11 mouse cellular contexts compared by ENCODE assay signal in the genomic region with DNA sequence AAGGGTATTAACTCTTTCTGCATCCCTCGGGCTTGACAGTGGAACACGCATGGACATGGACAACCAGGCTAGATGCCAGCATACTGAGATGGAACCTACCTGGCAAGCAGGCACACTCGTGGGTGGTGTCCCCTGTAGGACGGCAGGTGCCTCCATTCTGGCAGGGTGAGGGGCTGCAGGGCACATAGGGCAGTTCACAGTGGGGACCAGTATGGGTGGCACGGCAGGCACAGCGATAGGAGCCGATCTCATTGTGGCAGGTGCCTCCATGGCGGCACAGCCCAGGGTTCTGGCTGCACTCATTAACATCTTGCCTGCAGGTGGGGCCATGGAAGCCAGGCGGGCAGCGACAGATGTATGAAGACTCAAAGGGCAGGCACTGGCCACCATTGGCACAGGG. TPM values are rescaled to one million over a fixed set of nuclear protein-coding genes. Genes with fewer than 3 reads are reported as not detected.
DNase-seq lines count a peak whose midpoint lies in the region; ATAC-seq and TF ChIP-seq lines count a peak whose summit lies in the region.
"Had no signal": no experiment of that assay in that cellular context is flagged by ENCODE, and none has a peak within 500 bp of the region (broad histone marks: within the 10 kb centered on the region; RNA-seq: fewer than 3 reads in every experiment).

No protein-coding gene starts in this region.

- TF ChIP-seq EP300 in stomach, postnatal 0 days (optimal IDR thresholded peaks at IDR 0.05), result no peak

- H3K36me3 ChIP-seq in intestine, embryonic 14.5 days (ENCODE audit: control insufficient read depth, insufficient read depth, low read length), result peaks cover 41% of the 10 kb centered on the region
- H3K36me3 ChIP-seq in intestine, embryonic 15.5 days, result peaks cover 25% of the 10 kb centered on the region
- H3K36me3 ChIP-seq in stomach, embryonic 14.5 days (ENCODE audit: control insufficient read depth, insufficient read depth, low read length), result peaks cover 40% of the 10 kb centered on the region
- peaks cover 14% of the 10 kb centered on the region for H3K36me3 ChIP-seq in stomach, postnatal 0 days (ENCODE audit: control insufficient read depth, insufficient read depth, low read length)
- peaks cover 53% of the 10 kb centered on the region for H3K36me3 ChIP-seq in limb, embryonic 10.5 days

- no peak overlapping the region for H3K9ac ChIP-seq in intestine, embryonic 14.5 days (ENCODE audit: low read length)
- no peak overlapping the region for H3K9ac ChIP-seq in intestine, embryonic 15.5 days
- no peak overlapping the region for H3K9ac ChIP-seq in stomach, embryonic 14.5 days (replicated peaks; ENCODE audit: low read depth, low read length)
- H3K9ac ChIP-seq in stomach, postnatal 0 days (ENCODE audit: low read length), result no peak overlapping the region

- peaks cover 48% of the 10 kb centered on the region for H3K4me1 ChIP-seq in intestine, embryonic 14.5 days (replicated peaks; ENCODE audit: control insufficient read depth, insufficient read depth, low read length)
- peaks cover 77% of the 10 kb centered on the region for H3K4me1 ChIP-seq in intestine, embryonic 15.5 days (replicated peaks)
- H3K4me1 ChIP-seq in stomach, embryonic 14.5 days (ENCODE audit: control insufficient read depth, insufficient read depth, low read length), result peaks cover 66% of the 10 kb centered on the region
- peaks cover 25% of the 10 kb centered on the region for H3K4me1 ChIP-seq in stomach, postnatal 0 days (replicated peaks; ENCODE audit: control insufficient read depth, insufficient read depth)
- peaks cover 72% of the 10 kb centered on the region for H3K4me1 ChIP-seq in limb, embryonic 10.5 days

- H3K9me3 ChIP-seq in intestine, embryonic 14.5 days (ENCODE audit: control insufficient read depth, low read length), result no peaks in the 10 kb centered on the region
- H3K9me3 ChIP-seq in intestine, embryonic 15.5 days, result no peaks in the 10 kb centered on the region
- no peaks in the 10 kb centered on the region for H3K9me3 ChIP-seq in stomach, embryonic 14.5 days (ENCODE audit: control insufficient read depth, low read depth, low read length)
- no peaks in the 10 kb centered on the region for H3K9me3 ChIP-seq in stomach, postnatal 0 days (ENCODE audit: control insufficient read depth, low read length)
- no peaks in the 10 kb centered on the region for H3K9me3 ChIP-seq in limb, embryonic 10.5 days (replicated peaks)

- peak overlapping the region; percentile 16; the same call in 1 of the 2 replicates for H3K27ac ChIP-seq in intestine, embryonic 14.5 days (ENCODE audit: low read depth)
- no peak overlapping the region for H3K27ac ChIP-seq in intestine, embryonic 15.5 days
- peak overlapping the region; percentile 48; the same call in 1 of the 2 replicates for H3K27ac ChIP-seq in stomach, embryonic 14.5 days (ENCODE audit: low read length)
- no peak overlapping the region for H3K27ac ChIP-seq in stomach, postnatal 0 days (replicated peaks)
- H3K27ac ChIP-seq in limb, embryonic 10.5 days, result 0 out of 2 replicates have a peak overlapping the region, but pooled peaks have one; percentile 16

- no peak for TF ChIP-seq CTCF in stomach, postnatal 0 days (IDR thresholded peaks at IDR 0.05; ENCODE audit: low read depth)

- DNase-seq in intestine, embryonic 14.5 days (ENCODE audit: low spot score), result no peak
- DNase-seq in stomach, postnatal 0 days (ENCODE audit: low spot score), result no peak
- DNase-seq in limb, embryonic 10.5 days (ENCODE audit: low spot score), result no peak
- DNase-seq in right cerebral cortex, postnatal 36 days (ENCODE audit: low spot score in 2 of 2), result no peak
- no peak for DNase-seq in Muller cell, postnatal 12 days (ENCODE audit: inconsistent ontology term)
- DNase-seq: gastrocnemius, postnatal 10 days; kidney, adult 9 months; left cerebral cortex, postnatal 4 days had no signal

- no peaks in the 10 kb centered on the region for H3K27me3 ChIP-seq in intestine, embryonic 14.5 days (replicated peaks; ENCODE audit: control insufficient read depth, insufficient read depth, low read length)
- H3K27me3 ChIP-seq in intestine, embryonic 15.5 days (replicated peaks), result no peaks in the 10 kb centered on the region
- no peaks in the 10 kb centered on the region for H3K27me3 ChIP-seq in stomach, embryonic 14.5 days (ENCODE audit: control insufficient read depth, insufficient read depth, low read length)
- H3K27me3 ChIP-seq in stomach, postnatal 0 days (ENCODE audit: control insufficient read depth, insufficient read depth, low read length), result no peaks in the 10 kb centered on the region
- no peaks in the 10 kb centered on the region for H3K27me3 ChIP-seq in limb, embryonic 10.5 days (ENCODE audit: low read depth, poor library complexity, severe bottlenecking)

- no peak for ATAC-seq in intestine, embryonic 14.5 days (replicated peaks; ENCODE audit: low FRiP score, low TSS enrichment, low read depth)
- ATAC-seq in intestine, embryonic 15.5 days, result no peak
- ATAC-seq in stomach, embryonic 14.5 days (ENCODE audit: insufficient number of reproducible peaks, insufficient read depth, low FRiP score, low read depth), result no peak
- ATAC-seq in stomach, postnatal 0 days (ENCODE audit: low FRiP score, low TSS enrichment), result no peak
- no peak for ATAC-seq in activated CD4-positive, CD25-positive, alpha-beta regulatory T cell, adult 4 months

- no peak overlapping the region for H3K4me3 ChIP-seq in intestine, embryonic 14.5 days (ENCODE audit: low read depth, low read length)
- no peak overlapping the region for H3K4me3 ChIP-seq in intestine, embryonic 15.5 days (replicated peaks)
- H3K4me3 ChIP-seq in stomach, embryonic 14.5 days (ENCODE audit: low read depth, low read length), result no peak overlapping the region
- H3K4me3 ChIP-seq in stomach, postnatal 0 days (ENCODE audit: low read depth, low read length), result no peak overlapping the region
- H3K4me3 ChIP-seq in limb, embryonic 10.5 days, result no peak overlapping the region

- no peak overlapping the region for H3K4me2 ChIP-seq in intestine, embryonic 14.5 days (ENCODE audit: low read length)
- H3K4me2 ChIP-seq in intestine, embryonic 15.5 days (replicated peaks), result no peak overlapping the region
- no peak overlapping the region for H3K4me2 ChIP-seq in stomach, embryonic 14.5 days (replicated peaks; ENCODE audit: low read depth, low read length)
- H3K4me2 ChIP-seq in stomach, postnatal 0 days (replicated peaks; ENCODE audit: low read depth), result no peak overlapping the region

- WGBS in intestine, embryonic 14.5 days, result 94% methylated on average over 10 of the region's 10 CpGs
- WGBS in intestine, embryonic 15.5 days, result 87% methylated on average over 10 of the region's 10 CpGs
- WGBS in stomach, embryonic 14.5 days, result 92% methylated on average over 10 of the region's 10 CpGs
- 79% methylated on average over 10 of the region's 10 CpGs for WGBS in stomach, postnatal 0 days
- WGBS in limb, embryonic 10.5 days, result 94% methylated on average over 10 of the region's 10 CpGs

RNA-seq across cellular contexts. Expression of a gene that starts 32.3 kb away (rescaled TPM):
- polyA plus RNA-seq in intestine, embryonic 14.5 days (2014; fragmentation: Nextera tagmentation; extraction: Ambion mirVana), result 21.6 and 24.3 TPM in 2 replicates
- 11.3 and 12.2 TPM in 2 replicates for polyA plus RNA-seq in intestine, embryonic 15.5 days (2015; fragmentation: Nextera tagmentation; extraction: Ambion mirVana)
- polyA plus RNA-seq in stomach, embryonic 14.5 days (2014; fragmentation: Nextera tagmentation; extraction: Ambion mirVana), result 29.5 and 31.7 TPM in 2 replicates
- 4.8 and 5.6 TPM in 2 replicates for polyA plus RNA-seq in stomach, postnatal 0 days (2015; fragmentation: Nextera tagmentation; extraction: Ambion mirVana)
- 8.5 and 11.8 TPM in 2 replicates for polyA plus RNA-seq in limb, embryonic 10.5 days (2016; fragmentation: Nextera tagmentation; extraction: Ambion mirVana)
- 10 to 100 TPM; 22.2 to 28.7 TPM for polyA plus RNA-seq in activated CD4-positive, CD25-positive, alpha-beta regulatory T cell, adult 4 months (2017; shearing (Covaris generic))

RNA-seq across cellular contexts. Expression of a gene that starts 39.2 kb away (rescaled TPM):
- polyA plus RNA-seq in intestine, embryonic 14.5 days (2014; fragmentation: Nextera tagmentation; extraction: Ambion mirVana), result 33.7 and 39.8 TPM in 2 replicates
- 20.2 and 24.7 TPM in 2 replicates for polyA plus RNA-seq in intestine, embryonic 15.5 days (2015; fragmentation: Nextera tagmentation; extraction: Ambion mirVana)
- polyA plus RNA-seq in stomach, embryonic 14.5 days (2014; fragmentation: Nextera tagmentation; extraction: Ambion mirVana), result 33.4 and 37.7 TPM in 2 replicates
- 10.6 and 11.7 TPM in 2 replicates for polyA plus RNA-seq in stomach, postnatal 0 days (2015; fragmentation: Nextera tagmentation; extraction: Ambion mirVana)
- 29.4 and 37.1 TPM in 2 replicates for polyA plus RNA-seq in limb, embryonic 10.5 days (2016; fragmentation: Nextera tagmentation; extraction: Ambion mirVana)
- polyA plus RNA-seq in activated CD4-positive, CD25-positive, alpha-beta regulatory T cell, adult 4 months (2017; shearing (Covaris generic)), result 10 to 100 TPM; 22.4 to 23.9 TPM

Comparison
In these comparisons a context has a peak if more than half of its experiments do, and no peak if none do; other contexts are left out.
1. H3K27ac ChIP-seq: peak in intestine, embryonic 14.5 days (single experiment), stomach, embryonic 14.5 days (single experiment) and limb, embryonic 10.5 days (single experiment); none in intestine, embryonic 15.5 days (single experiment) and stomach, postnatal 0 days (single experiment).